Mouse (Mus musculus) testis, adult 2 months (tissue): ENCODE data around the gene Agap3. TPM values are rescaled to one million over a fixed set of nuclear protein-coding genes. Genes with fewer than 3 reads are reported as not detected.

ENCODE experiments used
- H3K27ac ChIP-seq: fragments of 200-500 bp; 2 replicates; pipeline ENCODE4 v1.5.1; 2012; ENCODE audit warnings: low read depth, low read length; ENCODE audit not compliant: control insufficient read depth, insufficient read depth
- H3K27me3 ChIP-seq: fragments of 200-500 bp; 2 replicates; pipeline ENCODE4 v1.6.1; 2012; ENCODE audit warnings: mild to moderate bottlenecking, low read length, moderate library complexity; ENCODE audit not compliant: control insufficient read depth, insufficient read depth
- H3K36me3 ChIP-seq: fragments of 200-500 bp; 2 replicates; pipeline ENCODE4 v1.6.1; 2012; ENCODE audit warnings: mild to moderate bottlenecking, low read length; ENCODE audit not compliant: control insufficient read depth, insufficient read depth
- H3K4me1 ChIP-seq: fragments of 200-500 bp; 2 replicates; pipeline ENCODE4 v1.6.1; 2012; ENCODE audit warnings: low read length; ENCODE audit not compliant: control insufficient read depth, insufficient read depth
- H3K4me3 ChIP-seq: fragments of 200-500 bp; 2 replicates; pipeline ENCODE4 v1.5.1; 2012; ENCODE audit warnings: low read depth, mild to moderate bottlenecking, low read length, moderate library complexity, mixed read lengths; ENCODE audit not compliant: control insufficient read depth
- CTCF ChIP-seq: fragments of 200-500 bp; IDR thresholded peaks from 2 replicates; pipeline ENCODE4 v1.5.1; 2012; ENCODE audit warnings: low read depth, mild to moderate bottlenecking, inconsistent platforms, low read length, moderate library complexity; ENCODE audit not compliant: control insufficient read depth, insufficient read depth, insufficient replicate concordance
- POLR2A ChIP-seq: fragments of 200-500 bp; IDR thresholded peaks from 2 replicates; pipeline ENCODE4 v1.6.1; 2012; ENCODE audit warnings: low read depth, mild to moderate bottlenecking, inconsistent platforms, low read length, moderate library complexity; ENCODE audit not compliant: control insufficient read depth
- polyA plus RNA-seq: library from polyadenylated mRNA; depleted of rRNA; stranded (reverse); fragments of >200 nt; gene quantifications from 2 replicates; pipeline ENCODE4 v1.2.3, GENCODE M21; 2012; rRNA removed

Agap3 gene
- polyA plus RNA-seq, 1 experiment, result 29.5 TPM

DNA sequence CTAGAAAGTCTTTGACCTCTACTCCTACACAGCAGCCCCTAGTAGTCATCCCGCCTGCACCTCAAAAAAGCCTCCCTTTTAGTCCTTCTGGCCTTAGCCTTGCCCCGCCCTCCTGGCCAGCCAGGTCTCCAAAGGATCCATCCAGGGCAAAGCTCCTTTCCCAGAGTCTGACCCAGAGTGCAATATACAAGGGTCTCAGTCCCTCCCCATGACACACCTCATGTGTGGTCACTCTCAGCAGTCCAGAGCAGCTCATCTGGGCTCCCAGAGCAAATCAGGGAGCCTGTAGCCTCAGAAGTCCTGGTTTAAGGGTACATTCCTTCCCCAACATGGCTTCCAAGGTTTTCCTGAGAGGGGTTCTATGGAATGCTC, 99.3 kb downstream of the Agap3 start:
- no peak for TF ChIP-seq CTCF
- no peak for TF ChIP-seq POLR2A

More for the DNA sequence above, 99.3 kb downstream of the Agap3 start:
- Histone ChIP-seq H3K36me3 (no peaks in the 10 kb centered on the region), H3K4me1 (peaks cover 6% of the 10 kb centered on the region), H3K27ac (no peak overlapping the region), H3K27me3 (no peaks in the 10 kb centered on the region), H3K4me3 (no peak overlapping the region)

Other genes with a start within 250 kb of the Agap3 start
- 23.6 and 26.2 TPM in 2 replicates for gene Kcnh2, start 100.6 kb upstream of the Agap3 start, polyA plus RNA-seq
- 1.9 and 2.2 TPM in 2 replicates for gene Nos3, start 87.4 kb upstream of the Agap3 start, polyA plus RNA-seq
- 1.1 and 1.3 TPM in 2 replicates for gene Atg9b, start 60.0 kb upstream of the Agap3 start, polyA plus RNA-seq
- gene Abcb8, start 58.5 kb upstream of the Agap3 start, polyA plus RNA-seq, result 28.1 and 30.2 TPM in 2 replicates
- gene Asic3, start 38.8 kb upstream of the Agap3 start, polyA plus RNA-seq, result 1.1 and 1.7 TPM in 2 replicates
- gene Cdk5, start 28.6 kb upstream of the Agap3 start, polyA plus RNA-seq, result 40.6 and 52.3 TPM in 2 replicates
- 46.4 and 46.9 TPM in 2 replicates for gene Slc4a2, start 28.3 kb upstream of the Agap3 start, polyA plus RNA-seq
- 243 and 247 TPM in 2 replicates for gene Fastk, start 6.9 kb upstream of the Agap3 start, polyA plus RNA-seq
- gene Tmub1, start 4.3 kb upstream of the Agap3 start, polyA plus RNA-seq, result 5.7 and 6.2 TPM in 2 replicates
- 0.11 and 0.16 TPM in 2 replicates for gene Gbx1, start 75.0 kb downstream of the Agap3 start, polyA plus RNA-seq
- 0.46 and 0.52 TPM in 2 replicates for gene Asb10, start 88.8 kb downstream of the Agap3 start, polyA plus RNA-seq
- gene 4931409K22Rik, start 104.6 kb downstream of the Agap3 start, polyA plus RNA-seq, result 108 and 117 TPM in 2 replicates
- gene Abcf2, start 125.3 kb downstream of the Agap3 start, polyA plus RNA-seq, result 184 and 194 TPM in 2 replicates
- 9.1 and 12.4 TPM in 2 replicates for gene Chpf2, start 134.6 kb downstream of the Agap3 start, polyA plus RNA-seq
- 5.0 and 16.5 TPM in 2 replicates for gene Smarcd3, start 172.2 kb downstream of the Agap3 start, polyA plus RNA-seq
- gene Nub1, start 233.4 kb downstream of the Agap3 start, polyA plus RNA-seq, result 46.5 and 49.9 TPM in 2 replicates